Mouse (Mus musculus) intestine, embryonic 15.5 days (tissue): ENCODE data around the gene Map3k5. TPM values are rescaled to one million over a fixed set of nuclear protein-coding genes. Genes with fewer than 3 reads are reported as not detected.

Source experiments
- ATAC-seq: fragments of 200-750 bp; cut with Nextera tagmentation; 2 replicates; pipeline ENCODE4 v1.8.0; 2017; ENCODE audit warnings: moderate TSS enrichment, moderate library complexity
- H3K27ac ChIP-seq: fragments of 300-500 bp; sonication (generic); 2 replicates; pipeline ENCODE4 v1.5.1; 2015; ENCODE audit warnings: mild to moderate bottlenecking, inconsistent platforms
- H3K27me3 ChIP-seq: fragments of 300-500 bp; sonication (generic); replicated peaks from 2 replicates; pipeline ENCODE4 v1.6.1; 2015; ENCODE audit warnings: inconsistent platforms
- H3K36me3 ChIP-seq: fragments of 300-500 bp; sonication (generic); 2 replicates; pipeline ENCODE4 v1.6.1; 2015; ENCODE audit warnings: inconsistent platforms
- H3K4me1 ChIP-seq: fragments of 300-500 bp; sonication (generic); replicated peaks from 2 replicates; pipeline ENCODE4 v1.6.1; 2015; ENCODE audit warnings: inconsistent platforms
- H3K4me2 ChIP-seq: fragments of 300-500 bp; sonication (generic); replicated peaks from 2 replicates; pipeline ENCODE4 v1.6.1; 2015; ENCODE audit warnings: mild to moderate bottlenecking, inconsistent platforms
- H3K4me3 ChIP-seq: fragments of 300-500 bp; sonication (generic); replicated peaks from 2 replicates; pipeline ENCODE4 v1.5.1; 2015; ENCODE audit warnings: inconsistent platforms
- H3K9ac ChIP-seq: fragments of 300-500 bp; sonication (generic); 2 replicates; pipeline ENCODE4 v1.6.1; 2015; ENCODE audit warnings: inconsistent platforms
- H3K9me3 ChIP-seq: fragments of 300-500 bp; sonication (generic); 2 replicates; pipeline ENCODE4 v1.6.1; 2016; ENCODE audit warnings: inconsistent platforms
- WGBS: fragments of 180-500 bp; shearing (Covaris S2); methylation state at CpG from one replicate; pipeline ENCODE4 v1.1.7; 2015; 5-methylcytosine and 5-hydroxymethylcytosine counted together
- polyA plus RNA-seq: library from polyadenylated mRNA; unstranded; fragments of >200 nt; fragmentation: Nextera tagmentation; extraction: Ambion mirVana; gene quantifications from 2 replicates; pipeline ENCODE4 v1.2.1, GENCODE M21; 2015

Gene Map3k5
- polyA plus RNA-seq, 1 experiment from 2014 or later, result 1.9 TPM

GRCm38 (mm10) chr10:19938738-19939137 lies 4.5 kb downstream of the Map3k5 start:
- no peak overlapping the region for H3K4me3 ChIP-seq
- WGBS, result 75% methylated on average over 6 of the region's 6 CpGs
- H3K36me3 ChIP-seq, result no peaks in the 10 kb centered on the region
- H3K9ac ChIP-seq, result no peak overlapping the region
- no peak overlapping the region for H3K4me2 ChIP-seq
- ATAC-seq, result no peak
- no peaks in the 10 kb centered on the region for H3K9me3 ChIP-seq
- H3K4me1 ChIP-seq, result peaks cover 19% of the 10 kb centered on the region
- no peaks in the 10 kb centered on the region for H3K27me3 ChIP-seq
- H3K27ac ChIP-seq, result no peak overlapping the region

GRCm38 (mm10) chr10:19939282-19939705 lies 5.0 kb downstream of the Map3k5 start:
- H3K27ac ChIP-seq, result no peak overlapping the region
- WGBS, result 67% methylated on average over 8 of the region's 8 CpGs
- H3K4me1 ChIP-seq, result peaks cover 19% of the 10 kb centered on the region
- no peak overlapping the region for H3K4me3 ChIP-seq
- H3K36me3 ChIP-seq, result no peaks in the 10 kb centered on the region
- ATAC-seq, result no peak
- H3K9me3 ChIP-seq, result no peaks in the 10 kb centered on the region
- no peak overlapping the region for H3K9ac ChIP-seq
- H3K4me2 ChIP-seq, result no peak overlapping the region
- no peaks in the 10 kb centered on the region for H3K27me3 ChIP-seq

GRCm38 (mm10) chr10:19940127-19940526 lies 5.9 kb downstream of the Map3k5 start:
- Histone ChIP-seq H3K36me3 (no peaks in the 10 kb centered on the region), H3K27ac (no peak overlapping the region), H3K27me3 (no peaks in the 10 kb centered on the region), H3K4me1 (peaks cover 19% of the 10 kb centered on the region), H3K4me2 (no peak overlapping the region), H3K9me3 (no peaks in the 10 kb centered on the region), H3K9ac (no peak overlapping the region), H3K4me3 (no peak overlapping the region)
- no peak for ATAC-seq
- 85% methylated on average over 7 of the region's 7 CpGs for WGBS

GRCm38 (mm10) chr10:19940626-19941025 lies 6.4 kb downstream of the Map3k5 start:
- Histone ChIP-seq H3K27me3 (no peaks in the 10 kb centered on the region), H3K9ac (no peak overlapping the region), H3K4me2 (no peak overlapping the region), H3K4me1 (peaks cover 19% of the 10 kb centered on the region), H3K36me3 (no peaks in the 10 kb centered on the region), H3K4me3 (no peak overlapping the region), H3K27ac (no peak overlapping the region), H3K9me3 (no peaks in the 10 kb centered on the region)
- 79% methylated on average over 8 of the region's 8 CpGs for WGBS
- ATAC-seq, result no peak

- H3K9ac ChIP-seq, result no peak overlapping the region
- no peak overlapping the region for H3K27ac ChIP-seq
- no peaks in the 10 kb centered on the region for H3K36me3 ChIP-seq
- no peaks in the 10 kb centered on the region for H3K27me3 ChIP-seq
- peaks cover 19% of the 10 kb centered on the region for H3K4me1 ChIP-seq
- no peak overlapping the region for H3K4me3 ChIP-seq
- no peak for ATAC-seq
- 45% methylated on average over 6 of the region's 6 CpGs for WGBS
- H3K4me2 ChIP-seq, result no peak overlapping the region
- H3K9me3 ChIP-seq, result no peaks in the 10 kb centered on the region
Measured at GRCm38 (mm10) chr10:19941063-19941462, 6.8 kb downstream of the Map3k5 start.

- no peak for ATAC-seq
- H3K27ac ChIP-seq, result no peak overlapping the region
- WGBS, result 87% methylated on average over 9 of the region's 9 CpGs
Measured at GRCm38 (mm10) chr10:19941914-19942313, 7.6 kb downstream of the Map3k5 start.

GRCm38 (mm10) chr10:19942621-19943020 lies 8.3 kb downstream of the Map3k5 start:
- 95% methylated on average over 3 of the region's 3 CpGs for WGBS
- H3K36me3 ChIP-seq, result no peaks in the 10 kb centered on the region
- no peaks in the 10 kb centered on the region for H3K27me3 ChIP-seq
- no peak overlapping the region for H3K4me3 ChIP-seq
- no peak overlapping the region for H3K4me2 ChIP-seq
- no peak for ATAC-seq
- no peak overlapping the region for H3K9ac ChIP-seq
- H3K9me3 ChIP-seq, result no peaks in the 10 kb centered on the region
- H3K4me1 ChIP-seq, result peaks cover 12% of the 10 kb centered on the region
- H3K27ac ChIP-seq, result no peak overlapping the region

More at GRCm38 (mm10) chr10:19941914-19942313, 7.6 kb downstream of the Map3k5 start:
- no peaks in the 10 kb centered on the region for H3K27me3 ChIP-seq
- no peaks in the 10 kb centered on the region for H3K9me3 ChIP-seq
- H3K4me1 ChIP-seq, result peaks cover 14% of the 10 kb centered on the region
- H3K4me2 ChIP-seq, result no peak overlapping the region
- no peak overlapping the region for H3K4me3 ChIP-seq
- no peak overlapping the region for H3K9ac ChIP-seq
- no peaks in the 10 kb centered on the region for H3K36me3 ChIP-seq

GRCm38 (mm10) chr10:19945651-19946050 lies 11.4 kb downstream of the Map3k5 start:
- no peaks in the 10 kb centered on the region for H3K36me3 ChIP-seq
- H3K4me3 ChIP-seq, result no peak overlapping the region
- no peaks in the 10 kb centered on the region for H3K9me3 ChIP-seq
- H3K9ac ChIP-seq, result no peak overlapping the region
- H3K27me3 ChIP-seq, result no peaks in the 10 kb centered on the region
- H3K4me1 ChIP-seq, result 0 out of 2 replicates have a peak, but pooled peaks cover 3% of the 10 kb centered on the region
- no peak for ATAC-seq
- no peak overlapping the region for H3K4me2 ChIP-seq
- 69% methylated on average over 7 of the region's 7 CpGs for WGBS
- no peak overlapping the region for H3K27ac ChIP-seq

GRCm38 (mm10) chr10:19946644-19947043 lies 12.4 kb downstream of the Map3k5 start:
- Histone ChIP-seq H3K27me3 (no peaks in the 10 kb centered on the region), H3K4me3 (no peak overlapping the region), H3K4me2 (no peak overlapping the region), H3K27ac (no peak overlapping the region), H3K9me3 (no peaks in the 10 kb centered on the region), H3K4me1 (no peaks in the 10 kb centered on the region), H3K36me3 (no peaks in the 10 kb centered on the region), H3K9ac (no peak overlapping the region)
- ATAC-seq, result no peak
- WGBS, result 90% methylated on average over 6 of the region's 6 CpGs

- Histone ChIP-seq H3K9me3 (no peaks in the 10 kb centered on the region), H3K9ac (no peak overlapping the region), H3K27ac (no peak overlapping the region), H3K4me2 (no peak overlapping the region), H3K4me3 (no peak overlapping the region), H3K4me1 (no peaks in the 10 kb centered on the region), H3K27me3 (no peaks in the 10 kb centered on the region), H3K36me3 (no peaks in the 10 kb centered on the region)
- no peak for ATAC-seq
- WGBS, result 91% methylated on average over 10 of the region's 10 CpGs
Measured at GRCm38 (mm10) chr10:19947441-19947840, 13.2 kb downstream of the Map3k5 start.

GRCm38 (mm10) chr10:19947901-19948300 lies 13.6 kb downstream of the Map3k5 start:
- Histone ChIP-seq H3K27ac (no peak overlapping the region), H3K9me3 (no peaks in the 10 kb centered on the region), H3K4me2 (no peak overlapping the region), H3K27me3 (no peaks in the 10 kb centered on the region), H3K9ac (no peak overlapping the region), H3K4me1 (no peaks in the 10 kb centered on the region), H3K36me3 (no peaks in the 10 kb centered on the region), H3K4me3 (no peak overlapping the region)
- ATAC-seq, result no peak
- WGBS, result 92% methylated on average over 5 of the region's 5 CpGs

- H3K4me1 ChIP-seq, result no peaks in the 10 kb centered on the region
- no peaks in the 10 kb centered on the region for H3K9me3 ChIP-seq
- ATAC-seq, result no peak
- H3K36me3 ChIP-seq, result no peaks in the 10 kb centered on the region
- no peak overlapping the region for H3K4me3 ChIP-seq
- no peaks in the 10 kb centered on the region for H3K27me3 ChIP-seq
- no peak overlapping the region for H3K9ac ChIP-seq
- no peak overlapping the region for H3K4me2 ChIP-seq
- H3K27ac ChIP-seq, result no peak overlapping the region
- 89% methylated on average over 11 of the region's 11 CpGs for WGBS
Measured at GRCm38 (mm10) chr10:19948381-19948780, 14.1 kb downstream of the Map3k5 start.

GRCm38 (mm10) chr10:19949106-19949505 lies 14.8 kb downstream of the Map3k5 start:
- Histone ChIP-seq H3K36me3 (no peaks in the 10 kb centered on the region), H3K9ac (no peak overlapping the region), H3K9me3 (no peaks in the 10 kb centered on the region), H3K27ac (no peak overlapping the region), H3K27me3 (no peaks in the 10 kb centered on the region), H3K4me1 (no peaks in the 10 kb centered on the region), H3K4me2 (no peak overlapping the region), H3K4me3 (no peak overlapping the region)
- ATAC-seq, result no peak
- 86% methylated on average over 4 of the region's 4 CpGs for WGBS
